Mouse (Mus musculus) E14TG2a.4 (cell line): ENCODE measurements around the gene Eif3f.

ENCODE experiments used
- H3K27me3 ChIP-seq: 2 replicates; pipeline ENCODE4 v1.6.1; 2014; ENCODE audit warnings: low read length, control low read depth; ENCODE audit not compliant: insufficient read depth
- H3K36me3 ChIP-seq: 2 replicates; pipeline ENCODE4 v1.6.1; 2014; ENCODE audit warnings: low read length, control low read depth; ENCODE audit not compliant: insufficient read depth
- H3K4me1 ChIP-seq: replicated peaks from 2 replicates; pipeline ENCODE4 v1.6.1; 2014; ENCODE audit warnings: low read depth, low read length, control low read depth
- H3K4me3 ChIP-seq: replicated peaks from 2 replicates; pipeline ENCODE4 v1.5.1; 2014; ENCODE audit warnings: mild to moderate bottlenecking, low read length
- H3K9me3 ChIP-seq: 2 replicates; pipeline ENCODE4 v1.6.1; 2014; ENCODE audit warnings: low read length, control low read depth
- CTCF ChIP-seq: conservative IDR thresholded peaks from 2 replicates; pipeline ENCODE4 v1.5.1; 2014; ENCODE audit warnings: low read length
- NANOG ChIP-seq: IDR thresholded peaks from 2 replicates; pipeline ENCODE4 v1.6.1; 2014; ENCODE audit warnings: borderline replicate concordance, low read length, mixed read lengths
- POU5F1 ChIP-seq: IDR thresholded peaks from 2 replicates; pipeline ENCODE4 v1.6.1; 2014; ENCODE audit warnings: low read length, borderline replicate concordance

The Eif3f gene

GRCm38 (mm10) chr7:108933794-108934731 lies at the start of gene Eif3f:
Gene Eif3f, plus strand, starts transcription at chr7:108934417.
- TF ChIP-seq POU5F1 (no peak), CTCF (peak; percentile 78)

DNA sequence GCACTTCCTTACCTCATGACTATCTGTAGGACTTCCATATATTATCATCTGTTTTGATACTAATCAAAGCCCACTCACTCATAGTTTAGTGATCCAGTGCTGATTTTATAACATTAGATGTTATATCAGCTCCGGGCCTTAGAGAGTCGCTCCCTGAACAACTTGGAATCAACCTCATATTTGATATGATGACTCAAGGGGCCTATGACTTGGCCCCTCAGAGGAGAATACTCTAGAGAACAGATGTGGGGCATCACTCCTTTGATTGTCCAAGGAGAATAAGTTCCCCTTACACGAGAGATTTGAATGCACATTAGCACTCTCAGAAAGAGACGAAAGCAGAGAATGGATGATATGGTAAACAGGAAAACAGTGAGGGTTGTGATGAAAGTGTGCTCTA lies 49.3 kb upstream of the Eif3f start, which contains the start of gene Olfr518:
Olfr518 (minus strand) TSS at position 101 of the 400 bp plus-strand sequence.
- Histone ChIP-seq H3K4me3 (no peak within 1 kb of the TSS), H3K4me1 (no peaks in the 10 kb centered on the region), H3K36me3 (no peaks in the 10 kb centered on the region), H3K9me3 (no peaks in the 10 kb centered on the region), H3K27me3 (no peaks in the 10 kb centered on the region)
- TF ChIP-seq NANOG (no peak), POU5F1 (no peak), CTCF (no peak)

More at GRCm38 (mm10) chr7:108933794-108934731, at the start of gene Eif3f:
- Histone ChIP-seq H3K27me3 (no peaks in the 10 kb centered on the region), H3K4me3 (peak within 1 kb of the TSS; percentile 95), H3K9me3 (peaks cover 43% of the 10 kb centered on the region), H3K36me3 (peaks cover 42% of the 10 kb centered on the region), H3K4me1 (peaks cover 9% of the 10 kb centered on the region; the same call in 1 of the 2 replicates)

DNA sequence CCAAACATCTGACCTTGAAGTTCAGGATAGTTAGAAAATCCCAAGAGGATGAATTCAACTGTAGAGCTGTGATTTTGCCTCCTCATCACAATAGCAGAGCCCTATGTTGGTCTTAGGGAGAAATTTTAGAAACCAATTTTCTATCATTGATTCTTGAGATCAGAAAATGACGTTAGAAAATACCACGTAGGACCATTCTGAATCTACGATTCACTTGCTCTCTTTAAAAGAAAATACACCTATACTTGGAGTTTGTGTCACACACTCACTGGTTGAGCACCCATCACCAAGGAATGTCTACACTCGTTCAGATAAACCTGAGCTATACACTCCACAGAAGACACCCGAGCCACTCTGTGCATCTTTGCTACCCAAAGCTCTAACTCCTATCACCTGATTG lies 39.9 kb upstream of the Eif3f start, which contains the start of gene Olfr519:
Olfr519 (minus strand) TSS at position 101 of the 400 bp plus-strand sequence.
- TF ChIP-seq NANOG (no peak), POU5F1 (no peak), CTCF (no peak)
- H3K36me3 ChIP-seq = no peaks in the 10 kb centered on the region
- H3K4me1 ChIP-seq = no peaks in the 10 kb centered on the region
- H3K9me3 ChIP-seq = no peaks in the 10 kb centered on the region
- no peaks in the 10 kb centered on the region for H3K27me3 ChIP-seq
- no peak within 1 kb of the TSS for H3K4me3 ChIP-seq

DNA sequence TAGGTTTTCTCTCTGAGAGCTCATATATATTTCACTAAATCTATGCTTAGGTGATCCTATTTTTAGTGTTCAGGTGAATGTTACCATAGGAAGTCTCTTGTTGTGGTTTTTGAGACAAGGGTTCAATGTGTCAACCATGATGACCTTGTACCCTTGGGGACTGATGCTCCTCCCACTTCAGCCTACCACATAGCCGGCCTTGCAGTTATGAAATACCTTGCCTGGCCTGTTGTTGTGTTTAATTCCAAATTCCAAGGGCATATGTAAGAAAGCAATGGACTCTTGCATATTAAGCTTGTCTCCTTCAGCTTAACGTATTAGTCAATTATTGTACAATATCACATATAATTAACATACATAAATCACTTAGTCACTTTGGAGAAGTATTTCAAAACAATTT lies 30.2 kb upstream of the Eif3f start:
- Histone ChIP-seq H3K9me3 (no peaks in the 10 kb centered on the region), H3K4me3 (no peak overlapping the region), H3K4me1 (no peaks in the 10 kb centered on the region), H3K27me3 (no peaks in the 10 kb centered on the region), H3K36me3 (no peaks in the 10 kb centered on the region)
- TF ChIP-seq POU5F1 = no peak
- TF ChIP-seq CTCF = no peak
- no peak for TF ChIP-seq NANOG

- peaks cover 4% of the 10 kb centered on the region; the same call in 1 of the 2 replicates for H3K9me3 ChIP-seq
- peaks cover 5% of the 10 kb centered on the region; the same call in 1 of the 2 replicates for H3K4me1 ChIP-seq
- TF ChIP-seq POU5F1 (no peak), NANOG (no peak), CTCF (no peak)
- H3K36me3 ChIP-seq = no peaks in the 10 kb centered on the region
- no peaks in the 10 kb centered on the region for H3K27me3 ChIP-seq
- no peak overlapping the region for H3K4me3 ChIP-seq
These were observed 7.2 kb upstream of the Eif3f start for GRCm38 (mm10) chr7:108927043-108927442.

DNA sequence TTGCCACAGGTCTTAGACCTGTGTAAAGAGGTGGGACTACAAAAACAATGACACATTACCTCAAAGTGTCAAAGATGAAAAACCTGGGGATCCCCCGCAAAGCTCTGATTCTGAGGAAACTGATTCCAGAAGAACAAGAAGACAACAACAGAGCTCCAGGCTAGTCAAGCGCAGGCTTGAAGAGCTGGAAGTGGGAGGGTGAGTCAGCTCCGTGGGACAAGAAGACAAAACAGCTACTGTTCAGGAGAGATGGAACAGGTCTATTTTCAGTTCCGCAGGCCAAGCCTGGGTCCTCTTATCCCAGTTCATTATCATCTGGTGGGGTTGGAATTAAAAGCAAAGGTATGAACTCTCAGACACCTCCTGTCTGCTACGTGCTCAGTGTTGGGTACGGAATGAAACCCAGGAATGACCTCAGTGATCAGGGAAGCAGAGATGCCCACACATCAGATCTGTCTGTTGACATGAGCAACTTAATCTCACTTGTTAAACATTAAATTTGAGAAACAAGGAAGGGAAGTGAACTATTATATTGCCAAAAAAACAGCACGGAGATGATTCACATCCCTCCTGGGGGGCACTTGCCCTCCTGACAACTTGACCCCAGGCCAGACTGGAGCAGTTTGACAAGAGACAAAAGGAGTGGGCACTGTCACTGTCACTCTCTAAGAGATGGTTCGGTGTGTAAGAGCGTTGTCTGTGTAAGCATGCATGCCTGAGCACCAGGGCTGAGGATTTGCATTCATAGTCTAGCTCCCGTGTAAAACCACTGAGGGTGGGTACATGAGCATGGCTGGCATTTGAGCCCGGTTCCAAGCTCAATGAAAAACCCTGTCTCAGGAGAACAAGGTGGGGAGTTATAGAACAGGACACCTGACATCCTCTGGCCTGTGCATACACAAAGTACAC lies 5.7 kb upstream of the Eif3f start:
- TF ChIP-seq CTCF = no peak
- TF ChIP-seq POU5F1 = no peak
- no peak for TF ChIP-seq NANOG
- Histone ChIP-seq H3K4me1 (peaks cover 5% of the 10 kb centered on the region; the same call in 1 of the 2 replicates), H3K9me3 (peaks cover 4% of the 10 kb centered on the region; the same call in 1 of the 2 replicates), H3K27me3 (no peaks in the 10 kb centered on the region), H3K36me3 (no peaks in the 10 kb centered on the region), H3K4me3 (no peak overlapping the region)

GRCm38 (mm10) chr7:108929726-108930393 lies 4.4 kb upstream of the Eif3f start, which contains the start of gene Nlrp10:
Gene Nlrp10, minus strand, starts transcription at chr7:108930178.
- Histone ChIP-seq H3K4me1 (peaks cover 5% of the 10 kb centered on the region; the same call in 1 of the 2 replicates), H3K27me3 (no peaks in the 10 kb centered on the region), H3K36me3 (peaks cover under 1% of the 10 kb centered on the region; the same call in 1 of the 2 replicates)

More at GRCm38 (mm10) chr7:108929726-108930393, 4.4 kb upstream of the Eif3f start, which contains the start of gene Nlrp10:
- no peak within 1 kb of the TSS for H3K4me3 ChIP-seq
- peaks cover 6% of the 10 kb centered on the region; the same call in 1 of the 2 replicates for H3K9me3 ChIP-seq
- TF ChIP-seq CTCF (no peak), POU5F1 (no peak), NANOG (no peak)
